Mouse (Mus musculus) bone marrow, adult 2 months (tissue): ENCODE results near the gene Bag3.

Experiments used
- CTCF ChIP-seq: fragments of 200-500 bp; IDR thresholded peaks from 2 replicates; pipeline ENCODE4 v1.5.1; 2011; ENCODE audit warnings: low read length, control low read depth; ENCODE audit not compliant: control insufficient read depth, insufficient read depth
- POLR2A ChIP-seq: fragments of 200-500 bp; IDR thresholded peaks from 2 replicates; pipeline ENCODE4 v1.6.1; 2011; ENCODE audit warnings: low read depth, mild to moderate bottlenecking, control low read depth, low read length, borderline replicate concordance; ENCODE audit not compliant: control insufficient read depth

DNA sequence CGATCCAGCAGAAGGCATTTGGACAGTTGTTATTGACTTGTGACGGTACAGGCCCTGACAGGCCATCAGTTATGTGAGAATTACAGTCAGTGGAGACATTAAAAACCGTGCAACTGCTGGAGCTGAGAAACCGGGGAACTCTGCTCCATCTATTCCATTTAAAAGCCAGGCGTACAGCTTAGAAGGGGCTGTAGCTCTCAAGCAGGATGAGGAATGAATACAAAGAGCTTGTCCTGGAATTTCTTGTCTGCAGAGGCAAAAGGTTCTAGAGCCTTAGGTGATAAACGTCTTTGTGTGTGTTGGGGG, 69.5 kb downstream of the Bag3 start:
- no peak for TF ChIP-seq POLR2A
- TF ChIP-seq CTCF, result no peak
